Mouse (Mus musculus) intestine, embryonic 15.5 days (tissue): ENCODE data around the gene Zkscan17. TPM values are rescaled to one million over a fixed set of nuclear protein-coding genes. Genes with fewer than 3 reads are reported as not detected.

Source experiments
- ATAC-seq: fragments of 200-750 bp; cut with Nextera tagmentation; 2 replicates; pipeline ENCODE4 v1.8.0; 2017; ENCODE audit warnings: moderate TSS enrichment, moderate library complexity
- H3K27ac ChIP-seq: fragments of 300-500 bp; sonication (generic); 2 replicates; pipeline ENCODE4 v1.5.1; 2015; ENCODE audit warnings: mild to moderate bottlenecking, inconsistent platforms
- H3K27me3 ChIP-seq: fragments of 300-500 bp; sonication (generic); replicated peaks from 2 replicates; pipeline ENCODE4 v1.6.1; 2015; ENCODE audit warnings: inconsistent platforms
- H3K36me3 ChIP-seq: fragments of 300-500 bp; sonication (generic); 2 replicates; pipeline ENCODE4 v1.6.1; 2015; ENCODE audit warnings: inconsistent platforms
- H3K4me1 ChIP-seq: fragments of 300-500 bp; sonication (generic); replicated peaks from 2 replicates; pipeline ENCODE4 v1.6.1; 2015; ENCODE audit warnings: inconsistent platforms
- H3K4me2 ChIP-seq: fragments of 300-500 bp; sonication (generic); replicated peaks from 2 replicates; pipeline ENCODE4 v1.6.1; 2015; ENCODE audit warnings: mild to moderate bottlenecking, inconsistent platforms
- H3K4me3 ChIP-seq: fragments of 300-500 bp; sonication (generic); replicated peaks from 2 replicates; pipeline ENCODE4 v1.5.1; 2015; ENCODE audit warnings: inconsistent platforms
- H3K9ac ChIP-seq: fragments of 300-500 bp; sonication (generic); 2 replicates; pipeline ENCODE4 v1.6.1; 2015; ENCODE audit warnings: inconsistent platforms
- H3K9me3 ChIP-seq: fragments of 300-500 bp; sonication (generic); 2 replicates; pipeline ENCODE4 v1.6.1; 2016; ENCODE audit warnings: inconsistent platforms
- WGBS: fragments of 180-500 bp; shearing (Covaris S2); methylation state at CpG from one replicate; pipeline ENCODE4 v1.1.7; 2015; 5-methylcytosine and 5-hydroxymethylcytosine counted together
- polyA plus RNA-seq: library from polyadenylated mRNA; unstranded; fragments of >200 nt; fragmentation: Nextera tagmentation; extraction: Ambion mirVana; gene quantifications from 2 replicates; pipeline ENCODE4 v1.2.1, GENCODE M21; 2015

The Zkscan17 gene
- polyA plus RNA-seq, 1 experiment from 2014 or later, result 16.4 TPM

- no peaks in the 10 kb centered on the region for H3K9me3 ChIP-seq
- H3K27ac ChIP-seq, result no peak overlapping the region
- H3K4me3 ChIP-seq, result no peak overlapping the region
- no peaks in the 10 kb centered on the region for H3K27me3 ChIP-seq
- H3K4me2 ChIP-seq, result no peak overlapping the region
- no peak overlapping the region for H3K9ac ChIP-seq
- H3K4me1 ChIP-seq, result no peaks in the 10 kb centered on the region
- H3K36me3 ChIP-seq, result 0 out of 2 replicates have a peak, but pooled peaks cover 3% of the 10 kb centered on the region
- WGBS, result 59% methylated on average over 6 of the region's 6 CpGs
- no peak for ATAC-seq
Observed at GRCm38 (mm10) chr11:59514381-59514780, 12.2 kb downstream of the Zkscan17 start.

GRCm38 (mm10) chr11:59513556-59513955 lies 13.0 kb downstream of the Zkscan17 start:
- H3K36me3 ChIP-seq, result 0 out of 2 replicates have a peak, but pooled peaks cover 3% of the 10 kb centered on the region
- no peak for ATAC-seq
- H3K4me3 ChIP-seq, result no peak overlapping the region
- no peak overlapping the region for H3K4me2 ChIP-seq
- H3K9ac ChIP-seq, result no peak overlapping the region
- no peaks in the 10 kb centered on the region for H3K27me3 ChIP-seq
- peaks cover 3% of the 10 kb centered on the region; the same call in 1 of the 2 replicates for H3K4me1 ChIP-seq
- no peaks in the 10 kb centered on the region for H3K9me3 ChIP-seq
- 89% methylated on average over 3 of the region's 3 CpGs for whole genome bisulfite sequencing
- H3K27ac ChIP-seq, result no peak overlapping the region

GRCm38 (mm10) chr11:59512733-59513132 lies 13.8 kb downstream of the Zkscan17 start:
- no peak overlapping the region for H3K27ac ChIP-seq
- H3K9me3 ChIP-seq, result no peaks in the 10 kb centered on the region
- no peak overlapping the region for H3K9ac ChIP-seq
- H3K4me1 ChIP-seq, result peaks cover 4% of the 10 kb centered on the region; the same call in 1 of the 2 replicates
- WGBS, result 85% methylated on average over 10 of the region's 10 CpGs
- ATAC-seq, result no peak
- 0 out of 2 replicates have a peak, but pooled peaks cover 3% of the 10 kb centered on the region for H3K36me3 ChIP-seq
- no peak overlapping the region for H3K4me3 ChIP-seq
- H3K27me3 ChIP-seq, result no peaks in the 10 kb centered on the region
- no peak overlapping the region for H3K4me2 ChIP-seq

- Histone ChIP-seq H3K27ac (no peak overlapping the region), H3K4me1 (peaks cover 12% of the 10 kb centered on the region), H3K4me2 (no peak overlapping the region), H3K36me3 (0 out of 2 replicates have a peak, but pooled peaks cover 3% of the 10 kb centered on the region), H3K9me3 (no peaks in the 10 kb centered on the region), H3K27me3 (no peaks in the 10 kb centered on the region), H3K9ac (no peak overlapping the region), H3K4me3 (no peak overlapping the region)
- WGBS, result 81% methylated on average over 1 of the region's 1 CpGs
- ATAC-seq, result no peak
Observed at GRCm38 (mm10) chr11:59511558-59511957, 15.0 kb downstream of the Zkscan17 start.

GRCm38 (mm10) chr11:59506713-59507074 lies 19.9 kb downstream of the Zkscan17 start:
- no peaks in the 10 kb centered on the region for H3K27me3 ChIP-seq
- H3K36me3 ChIP-seq, result peaks cover 22% of the 10 kb centered on the region
- peak overlapping the region; percentile 95 for H3K4me2 ChIP-seq
- 3% methylated on average over 14 of the region's 14 CpGs for WGBS
- H3K27ac ChIP-seq, result peak overlapping the region; percentile 94
- peak; percentile 13; the same call in 1 of the 2 replicates for ATAC-seq
- peak overlapping the region; percentile 97 for H3K9ac ChIP-seq
- no peaks in the 10 kb centered on the region for H3K9me3 ChIP-seq
- H3K4me3 ChIP-seq, result peak overlapping the region; percentile 92
- peaks cover 19% of the 10 kb centered on the region for H3K4me1 ChIP-seq

GRCm38 (mm10) chr11:59505839-59506712 lies 20.5 kb downstream of the Zkscan17 start:
- H3K9me3 ChIP-seq, result no peaks in the 10 kb centered on the region
- no peaks in the 10 kb centered on the region for H3K27me3 ChIP-seq
- ATAC-seq, result peak; percentile 95
- peak overlapping the region; percentile 92 for H3K4me3 ChIP-seq
- peaks cover 22% of the 10 kb centered on the region for H3K36me3 ChIP-seq
- H3K4me1 ChIP-seq, result peaks cover 19% of the 10 kb centered on the region
- peak overlapping the region; percentile 97 for H3K9ac ChIP-seq
- under 1% methylated on average over 61 of the region's 71 CpGs for WGBS
- peak overlapping the region; percentile 95 for H3K4me2 ChIP-seq
- H3K27ac ChIP-seq, result peak overlapping the region; percentile 94

GRCm38 (mm10) chr11:59505351-59505838 lies 21.2 kb downstream of the Zkscan17 start:
- Histone ChIP-seq H3K4me3 (peak overlapping the region; percentile 92), H3K4me2 (peak overlapping the region; percentile 95), H3K27ac (peak overlapping the region; percentile 94), H3K9me3 (no peaks in the 10 kb centered on the region), H3K36me3 (peaks cover 23% of the 10 kb centered on the region), H3K27me3 (no peaks in the 10 kb centered on the region), H3K4me1 (peaks cover 19% of the 10 kb centered on the region), H3K9ac (peak overlapping the region; percentile 97)
- ATAC-seq, result peak; percentile 72
- WGBS, result under 1% methylated on average over 21 of the region's 21 CpGs

- H3K36me3 ChIP-seq, result peaks cover 51% of the 10 kb centered on the region
- no peaks in the 10 kb centered on the region for H3K9me3 ChIP-seq
- H3K4me2 ChIP-seq, result no peak overlapping the region
- peaks cover 9% of the 10 kb centered on the region for H3K4me1 ChIP-seq
- ATAC-seq, result no peak
- no peaks in the 10 kb centered on the region for H3K27me3 ChIP-seq
- no peak overlapping the region for H3K4me3 ChIP-seq
- no peak overlapping the region for H3K27ac ChIP-seq
- 92% methylated on average over 5 of the region's 5 CpGs for WGBS
- no peak overlapping the region for H3K9ac ChIP-seq
Observed at GRCm38 (mm10) chr11:59501978-59502700, 24.4 kb downstream of the Zkscan17 start.

- 93% methylated on average over 7 of the region's 7 CpGs for WGBS
- Histone ChIP-seq H3K9me3 (no peaks in the 10 kb centered on the region), H3K4me1 (no peaks in the 10 kb centered on the region), H3K9ac (no peak overlapping the region), H3K4me3 (no peak overlapping the region), H3K27me3 (no peaks in the 10 kb centered on the region), H3K27ac (no peak overlapping the region), H3K4me2 (no peak overlapping the region), H3K36me3 (peaks cover 59% of the 10 kb centered on the region)
- no peak for ATAC-seq
Observed at GRCm38 (mm10) chr11:59497747-59498146, 28.8 kb downstream of the Zkscan17 start.

- H3K36me3 ChIP-seq, result peaks cover 62% of the 10 kb centered on the region
Observed at GRCm38 (mm10) chr11:59496672-59497310, 29.8 kb downstream of the Zkscan17 start.

GRCm38 (mm10) chr11:59486222-59486621 lies 40.3 kb downstream of the Zkscan17 start:
- no peak for ATAC-seq
- WGBS, result 82% methylated on average over 8 of the region's 8 CpGs
- no peak overlapping the region for H3K27ac ChIP-seq

More at GRCm38 (mm10) chr11:59496672-59497310, 29.8 kb downstream of the Zkscan17 start:
- no peak for ATAC-seq
- WGBS, result 87% methylated on average over 6 of the region's 6 CpGs
- Histone ChIP-seq H3K27ac (no peak overlapping the region), H3K27me3 (no peaks in the 10 kb centered on the region), H3K4me2 (no peak overlapping the region), H3K4me1 (no peaks in the 10 kb centered on the region), H3K9ac (no peak overlapping the region), H3K4me3 (no peak overlapping the region), H3K9me3 (no peaks in the 10 kb centered on the region)

GRCm38 (mm10) chr11:59485641-59486040 lies 40.9 kb downstream of the Zkscan17 start:
- Histone ChIP-seq H3K4me2 (no peak overlapping the region), H3K9ac (no peak overlapping the region), H3K9me3 (no peaks in the 10 kb centered on the region), H3K4me3 (no peak overlapping the region), H3K27ac (no peak overlapping the region), H3K27me3 (no peaks in the 10 kb centered on the region), H3K4me1 (no peaks in the 10 kb centered on the region), H3K36me3 (peaks cover 31% of the 10 kb centered on the region; the same call in 1 of the 2 replicates)
- 57% methylated on average over 2 of the region's 2 CpGs for WGBS
- no peak for ATAC-seq

More at GRCm38 (mm10) chr11:59486222-59486621, 40.3 kb downstream of the Zkscan17 start:
- H3K4me3 ChIP-seq, result no peak overlapping the region
- H3K36me3 ChIP-seq, result peaks cover 35% of the 10 kb centered on the region; the same call in 1 of the 2 replicates
- H3K4me1 ChIP-seq, result no peaks in the 10 kb centered on the region
- H3K9me3 ChIP-seq, result no peaks in the 10 kb centered on the region
- H3K4me2 ChIP-seq, result no peak overlapping the region
- no peaks in the 10 kb centered on the region for H3K27me3 ChIP-seq
- H3K9ac ChIP-seq, result no peak overlapping the region
